Mouse (Mus musculus): ENCODE measurements around the gene Gas2l1. TPM values are rescaled to one million over a fixed set of nuclear protein-coding genes. Genes with fewer than 3 reads are reported as not detected.

Gas2l1 gene
- polyA plus RNA-seq, 1 experiment from 2014 or later: 21.5 TPM

GRCm38 (mm10) chr11:5054874-5055273, 10.3 kb downstream of the Gas2l1 start:
- Histone ChIP-seq H3K4me1 (peaks cover 32% of the 10 kb centered on the region), H3K4me2 (replicated peaks) (no peak overlapping the region), H3K36me3 (no peaks in the 10 kb centered on the region), H3K9ac (replicated peaks) (no peak overlapping the region), H3K27ac (replicated peaks) (no peak overlapping the region), H3K9me3 (no peaks in the 10 kb centered on the region), H3K4me3 (no peak overlapping the region), H3K27me3 (peaks cover 42% of the 10 kb centered on the region)
- 74% methylated on average over 6 of the region's 6 CpGs for WGBS
- no peak for ATAC-seq (replicated peaks)

DNA sequence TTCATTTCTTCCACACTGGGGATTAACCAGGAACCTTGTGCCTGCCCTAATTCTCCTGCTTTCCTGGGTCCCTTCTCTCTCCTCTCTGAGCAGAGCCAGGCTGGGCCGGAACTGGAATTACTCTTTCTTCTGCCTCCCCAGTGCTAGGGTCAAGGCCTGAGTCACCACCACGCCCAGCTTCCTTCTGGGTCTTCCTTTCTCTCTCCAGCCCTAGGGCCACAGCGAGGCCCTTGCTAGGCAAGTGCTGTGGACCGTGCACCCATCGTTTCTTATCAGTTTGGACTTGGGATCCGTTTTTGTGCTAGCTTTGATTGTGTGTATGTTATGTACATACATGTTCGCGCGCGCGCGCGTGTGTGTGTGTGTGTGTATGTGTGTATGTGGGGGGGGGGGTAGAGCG, 11.0 kb downstream of the Gas2l1 start:
- no peaks in the 10 kb centered on the region for H3K36me3 ChIP-seq
- no peak overlapping the region for H3K27ac ChIP-seq (replicated peaks)
- ATAC-seq (replicated peaks): no peak
- no peak overlapping the region for H3K4me3 ChIP-seq
- H3K4me1 ChIP-seq: peaks cover 24% of the 10 kb centered on the region
- no peaks in the 10 kb centered on the region for H3K9me3 ChIP-seq
- no peak overlapping the region for H3K4me2 ChIP-seq (replicated peaks)
- peaks cover 34% of the 10 kb centered on the region for H3K27me3 ChIP-seq
- 93% methylated on average over 14 of the region's 14 CpGs for WGBS
- H3K9ac ChIP-seq (replicated peaks): no peak overlapping the region

- Histone ChIP-seq H3K4me2 (replicated peaks) (no peak overlapping the region), H3K36me3 (no peaks in the 10 kb centered on the region), H3K4me1 (peaks cover 13% of the 10 kb centered on the region), H3K9me3 (no peaks in the 10 kb centered on the region), H3K4me3 (no peak overlapping the region), H3K27me3 (peaks cover 18% of the 10 kb centered on the region), H3K9ac (replicated peaks) (no peak overlapping the region), H3K27ac (replicated peaks) (no peak overlapping the region)
- no peak for ATAC-seq (replicated peaks)
- 78% methylated on average over 10 of the region's 10 CpGs for WGBS
Measured at GRCm38 (mm10) chr11:5052200-5052854, 12.8 kb downstream of the Gas2l1 start.

GRCm38 (mm10) chr11:5051629-5052028, 13.5 kb downstream of the Gas2l1 start:
- H3K4me3 ChIP-seq: no peak overlapping the region
- no peak overlapping the region for H3K4me2 ChIP-seq (replicated peaks)
- no peaks in the 10 kb centered on the region for H3K36me3 ChIP-seq
- no peak for ATAC-seq (replicated peaks)
- H3K27ac ChIP-seq (replicated peaks): no peak overlapping the region
- peaks cover 7% of the 10 kb centered on the region for H3K4me1 ChIP-seq
- H3K27me3 ChIP-seq: peaks cover 11% of the 10 kb centered on the region; the same call in 1 of the 2 replicates
- H3K9me3 ChIP-seq: no peaks in the 10 kb centered on the region
- no peak overlapping the region for H3K9ac ChIP-seq (replicated peaks)
- 73% methylated on average over 10 of the region's 10 CpGs for WGBS

DNA sequence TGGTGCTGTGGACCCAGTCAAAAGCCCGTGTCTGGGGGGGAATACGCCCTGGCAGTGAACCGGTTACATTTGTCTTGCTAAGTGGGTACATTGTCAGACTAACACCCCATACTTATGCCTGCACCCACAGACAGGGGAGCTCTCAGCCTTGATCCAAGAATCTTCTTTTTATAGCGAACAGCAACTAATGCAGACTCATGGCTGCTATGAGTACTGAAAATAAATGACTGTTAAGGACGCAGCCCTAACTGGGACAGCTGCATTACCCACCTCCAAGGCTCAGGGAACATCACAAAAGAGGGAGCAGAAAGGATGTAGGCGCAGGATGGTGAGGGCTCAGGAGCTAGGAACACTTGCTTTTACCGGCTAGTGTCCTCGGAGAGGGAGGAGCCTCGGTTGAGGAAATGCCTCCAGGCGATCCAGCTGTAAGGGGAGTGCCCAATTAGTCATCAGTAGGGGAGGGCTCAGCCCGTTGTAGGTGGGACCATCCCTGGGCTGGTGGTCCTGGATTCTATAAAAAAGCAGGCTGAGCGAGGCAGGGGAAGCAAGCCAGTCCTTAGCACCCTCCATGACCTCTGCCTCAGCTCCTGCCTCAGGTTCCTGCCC, 18.7 kb downstream of the Gas2l1 start:
- WGBS: 50% methylated on average over 12 of the region's 12 CpGs
- ATAC-seq (replicated peaks): no peak
- Histone ChIP-seq H3K4me3 (no peak overlapping the region), H3K27me3 (no peaks in the 10 kb centered on the region), H3K9ac (replicated peaks) (no peak overlapping the region), H3K36me3 (peaks cover 12% of the 10 kb centered on the region), H3K9me3 (no peaks in the 10 kb centered on the region), H3K4me2 (replicated peaks) (no peak overlapping the region), H3K27ac (replicated peaks) (no peak overlapping the region), H3K4me1 (no peaks in the 10 kb centered on the region)

GRCm38 (mm10) chr11:5042645-5043381, 22.3 kb downstream of the Gas2l1 start:
- Histone ChIP-seq H3K36me3 (peaks cover 39% of the 10 kb centered on the region), H3K4me2 (replicated peaks) (no peak overlapping the region), H3K4me1 (no peaks in the 10 kb centered on the region), H3K9ac (replicated peaks) (no peak overlapping the region), H3K9me3 (no peaks in the 10 kb centered on the region), H3K27me3 (no peaks in the 10 kb centered on the region), H3K27ac (replicated peaks) (no peak overlapping the region), H3K4me3 (no peak overlapping the region)
- no peak for ATAC-seq (replicated peaks)
- 92% methylated on average over 8 of the region's 8 CpGs for WGBS

DNA sequence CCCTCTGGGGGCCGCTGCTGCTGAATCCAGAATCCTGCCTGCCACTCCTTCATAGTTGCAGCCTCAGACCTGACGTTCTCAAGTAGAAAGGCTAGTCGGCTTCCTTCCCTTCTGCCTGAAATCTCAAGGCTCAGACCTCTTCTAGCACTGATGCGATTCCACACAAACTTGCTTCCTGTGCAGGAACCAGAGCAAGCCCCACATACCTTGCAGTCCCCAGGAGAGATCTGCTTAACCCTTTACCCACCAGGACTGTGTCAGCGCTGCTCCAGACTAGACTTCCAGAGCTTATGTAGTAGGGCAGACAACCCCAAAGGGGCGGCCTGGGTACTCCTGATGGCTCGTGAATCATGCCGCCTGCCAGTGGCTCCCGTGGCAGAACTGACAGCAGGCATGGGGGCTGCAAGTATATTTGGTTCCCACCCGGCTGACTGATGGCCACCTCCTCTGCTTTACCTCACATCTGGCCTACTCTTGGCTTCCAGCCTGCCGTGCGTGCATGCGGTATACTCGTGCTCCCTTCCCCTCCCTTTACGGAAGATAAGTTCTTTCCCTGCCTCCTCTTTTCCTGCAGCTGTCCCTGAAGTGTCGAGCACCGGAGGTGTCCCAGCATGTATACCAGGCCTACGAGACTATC, 23.9 kb downstream of the Gas2l1 start:
- no peak for ATAC-seq (replicated peaks)
- 87% methylated on average over 18 of the region's 18 CpGs for WGBS
- H3K27me3 ChIP-seq: no peaks in the 10 kb centered on the region
- no peak overlapping the region for H3K4me2 ChIP-seq (replicated peaks)
- H3K4me3 ChIP-seq: no peak overlapping the region
- H3K9me3 ChIP-seq: no peaks in the 10 kb centered on the region
- H3K36me3 ChIP-seq: peaks cover 54% of the 10 kb centered on the region
- no peak overlapping the region for H3K27ac ChIP-seq (replicated peaks)
- no peak overlapping the region for H3K9ac ChIP-seq (replicated peaks)
- H3K4me1 ChIP-seq: no peaks in the 10 kb centered on the region

- H3K36me3 ChIP-seq: peaks cover 59% of the 10 kb centered on the region
- H3K4me1 ChIP-seq: no peaks in the 10 kb centered on the region
- H3K9ac ChIP-seq (replicated peaks): no peak overlapping the region
- 88% methylated on average over 5 of the region's 5 CpGs for WGBS
- H3K27ac ChIP-seq (replicated peaks): no peak overlapping the region
- H3K4me2 ChIP-seq (replicated peaks): no peak overlapping the region
- H3K27me3 ChIP-seq: no peaks in the 10 kb centered on the region
- no peak for ATAC-seq (replicated peaks)
- no peaks in the 10 kb centered on the region for H3K9me3 ChIP-seq
- no peak overlapping the region for H3K4me3 ChIP-seq
Measured at GRCm38 (mm10) chr11:5040585-5040984, 24.5 kb downstream of the Gas2l1 start.

GRCm38 (mm10) chr11:5037146-5037854, 27.8 kb downstream of the Gas2l1 start:
- H3K36me3 ChIP-seq: peaks cover 83% of the 10 kb centered on the region
- H3K4me3 ChIP-seq: no peak overlapping the region
- no peak overlapping the region for H3K4me2 ChIP-seq (replicated peaks)
- 88% methylated on average over 8 of the region's 8 CpGs for WGBS
- H3K27me3 ChIP-seq: no peaks in the 10 kb centered on the region
- no peaks in the 10 kb centered on the region for H3K9me3 ChIP-seq
- no peak overlapping the region for H3K9ac ChIP-seq (replicated peaks)
- H3K4me1 ChIP-seq: no peaks in the 10 kb centered on the region
- no peak for ATAC-seq (replicated peaks)
- H3K27ac ChIP-seq (replicated peaks): no peak overlapping the region

- no peak for ATAC-seq (replicated peaks)
- no peak overlapping the region for H3K27ac ChIP-seq (replicated peaks)
- H3K9me3 ChIP-seq: no peaks in the 10 kb centered on the region
- H3K9ac ChIP-seq (replicated peaks): no peak overlapping the region
- H3K4me3 ChIP-seq: no peak overlapping the region
- H3K4me2 ChIP-seq (replicated peaks): no peak overlapping the region
- no peaks in the 10 kb centered on the region for H3K4me1 ChIP-seq
- 84% methylated on average over 4 of the region's 4 CpGs for WGBS
- no peaks in the 10 kb centered on the region for H3K27me3 ChIP-seq
- H3K36me3 ChIP-seq: peaks cover 85% of the 10 kb centered on the region
Measured at GRCm38 (mm10) chr11:5035421-5035820, 29.7 kb downstream of the Gas2l1 start.

DNA sequence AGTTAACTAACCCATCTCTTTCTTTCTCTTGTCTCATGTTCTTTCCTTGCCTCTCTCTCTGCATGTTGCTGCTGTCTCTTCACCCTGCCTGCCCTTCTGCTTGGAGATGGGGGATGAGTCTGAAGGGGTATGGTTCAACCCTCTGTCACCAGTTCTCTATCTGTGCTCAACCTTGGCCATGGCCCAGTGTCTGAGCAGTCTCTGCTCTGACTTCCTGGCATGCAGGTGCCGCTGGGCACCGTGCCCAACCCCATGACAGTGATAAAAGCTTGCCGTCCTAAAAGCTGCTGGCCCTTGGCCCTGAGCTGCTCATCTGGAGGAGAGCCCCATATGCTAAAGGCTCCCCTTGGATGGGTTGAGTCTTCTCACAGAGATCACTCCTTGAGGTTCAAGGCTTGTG, 32.0 kb downstream of the Gas2l1 start:
- no peak for ATAC-seq (replicated peaks)
- Histone ChIP-seq H3K4me1 (no peaks in the 10 kb centered on the region), H3K9me3 (no peaks in the 10 kb centered on the region), H3K27ac (replicated peaks) (no peak overlapping the region), H3K4me2 (replicated peaks) (no peak overlapping the region), H3K27me3 (no peaks in the 10 kb centered on the region), H3K9ac (replicated peaks) (no peak overlapping the region), H3K4me3 (no peak overlapping the region), H3K36me3 (peaks cover 81% of the 10 kb centered on the region)
- 83% methylated on average over 3 of the region's 3 CpGs for WGBS

GRCm38 (mm10) chr11:5032706-5033105, 32.4 kb downstream of the Gas2l1 start:
- H3K4me3 ChIP-seq: no peak overlapping the region
- H3K27ac ChIP-seq (replicated peaks): no peak overlapping the region
- H3K9ac ChIP-seq (replicated peaks): no peak overlapping the region
- H3K4me2 ChIP-seq (replicated peaks): no peak overlapping the region
- no peaks in the 10 kb centered on the region for H3K9me3 ChIP-seq
- H3K36me3 ChIP-seq: peaks cover 81% of the 10 kb centered on the region
- no peak for ATAC-seq (replicated peaks)
- 96% methylated on average over 10 of the region's 10 CpGs for WGBS
- H3K4me1 ChIP-seq: no peaks in the 10 kb centered on the region
- H3K27me3 ChIP-seq: no peaks in the 10 kb centered on the region

All from forebrain, embryonic 15.5 days (tissue).